Mouse (Mus musculus): ENCODE results near the gene Vopp1. TPM values are rescaled to one million over a fixed set of nuclear protein-coding genes. Genes with fewer than 3 reads are reported as not detected.

Vopp1 gene
- total and polyA plus RNA-seq, 2 experiments from 2014 or later: 182 to 269 TPM

GRCm38 (mm10) chr6:57742749-57743148, 82.2 kb downstream of the Vopp1 start:
- H3K4me3 ChIP-seq (ENCODE audit: low read depth, low read length): no peak overlapping the region
- ATAC-seq (ENCODE audit: low FRiP score): no peak
- no peak overlapping the region for H3K4me2 ChIP-seq (ENCODE audit: low read depth, low read length, poor library complexity, severe bottlenecking)
- H3K4me1 ChIP-seq (ENCODE audit: insufficient read depth, low read length): no peaks in the 10 kb centered on the region
- no peaks in the 10 kb centered on the region for H3K9me3 ChIP-seq (ENCODE audit: low read length)
- TF ChIP-seq CTCF (IDR thresholded peaks at IDR 0.05): no peak
- H3K9ac ChIP-seq (replicated peaks; ENCODE audit: low read length, poor library complexity, severe bottlenecking): no peak overlapping the region
- peaks cover 8% of the 10 kb centered on the region; the same call in 1 of the 2 replicates for H3K36me3 ChIP-seq (ENCODE audit: insufficient read depth, low read length)
- no peak for DNase-seq (ENCODE audit: low spot score)
- 97% methylated on average over 1 of the region's 1 CpGs for WGBS
- H3K27ac ChIP-seq (ENCODE audit: low read depth, low read length): no peak overlapping the region
- no peaks in the 10 kb centered on the region for H3K27me3 ChIP-seq (ENCODE audit: insufficient read depth, low read length)

GRCm38 (mm10) chr6:57721347-57721746, 103.6 kb downstream of the Vopp1 start:
- Histone ChIP-seq H3K27me3 (ENCODE audit: insufficient read depth, low read length) (no peaks in the 10 kb centered on the region), H3K9ac (replicated peaks; ENCODE audit: low read length, poor library complexity, severe bottlenecking) (no peak overlapping the region), H3K36me3 (ENCODE audit: insufficient read depth, low read length) (peaks cover 8% of the 10 kb centered on the region; the same call in 1 of the 2 replicates), H3K4me3 (ENCODE audit: low read depth, low read length) (no peak overlapping the region), H3K27ac (ENCODE audit: low read depth, low read length) (no peak overlapping the region), H3K4me2 (ENCODE audit: low read depth, low read length, poor library complexity, severe bottlenecking) (no peak overlapping the region), H3K4me1 (ENCODE audit: insufficient read depth, low read length) (no peaks in the 10 kb centered on the region), H3K9me3 (ENCODE audit: low read length) (no peaks in the 10 kb centered on the region)
- DNase-seq (ENCODE audit: low spot score): no peak
- 88% methylated on average over 1 of the region's 1 CpGs for WGBS
- no peak for TF ChIP-seq CTCF (IDR thresholded peaks at IDR 0.05)
- no peak for ATAC-seq (ENCODE audit: low FRiP score)

GRCm38 (mm10) chr6:57711726-57712125, 113.2 kb downstream of the Vopp1 start:
- Histone ChIP-seq H3K4me2 (ENCODE audit: low read depth, low read length, poor library complexity, severe bottlenecking) (no peak overlapping the region), H3K4me1 (ENCODE audit: insufficient read depth, low read length) (no peaks in the 10 kb centered on the region), H3K27me3 (ENCODE audit: insufficient read depth, low read length) (no peaks in the 10 kb centered on the region), H3K9me3 (ENCODE audit: low read length) (no peaks in the 10 kb centered on the region), H3K36me3 (ENCODE audit: insufficient read depth, low read length) (0 out of 2 replicates have a peak, but pooled peaks cover 3% of the 10 kb centered on the region), H3K27ac (ENCODE audit: low read depth, low read length) (no peak overlapping the region), H3K9ac (replicated peaks; ENCODE audit: low read length, poor library complexity, severe bottlenecking) (no peak overlapping the region), H3K4me3 (ENCODE audit: low read depth, low read length) (no peak overlapping the region)
- DNase-seq (ENCODE audit: low spot score) (no peak), ATAC-seq (ENCODE audit: low FRiP score) (no peak)
- no peak for TF ChIP-seq CTCF (IDR thresholded peaks at IDR 0.05)
- 39% methylated on average over 1 of the region's 1 CpGs for WGBS

- 81% methylated on average over 1 of the region's 1 CpGs for WGBS
- ATAC-seq (ENCODE audit: low FRiP score) (no peak), DNase-seq (ENCODE audit: low spot score) (no peak)
- H3K4me3 ChIP-seq (ENCODE audit: low read depth, low read length): no peak overlapping the region
- H3K36me3 ChIP-seq (ENCODE audit: insufficient read depth, low read length): no peaks in the 10 kb centered on the region
- H3K4me1 ChIP-seq (ENCODE audit: insufficient read depth, low read length): no peaks in the 10 kb centered on the region
- no peak overlapping the region for H3K9ac ChIP-seq (replicated peaks; ENCODE audit: low read length, poor library complexity, severe bottlenecking)
- TF ChIP-seq CTCF (IDR thresholded peaks at IDR 0.05): no peak
- no peaks in the 10 kb centered on the region for H3K27me3 ChIP-seq (ENCODE audit: insufficient read depth, low read length)
- no peaks in the 10 kb centered on the region for H3K9me3 ChIP-seq (ENCODE audit: low read length)
- no peak overlapping the region for H3K27ac ChIP-seq (ENCODE audit: low read depth, low read length)
- no peak overlapping the region for H3K4me2 ChIP-seq (ENCODE audit: low read depth, low read length, poor library complexity, severe bottlenecking)
These were observed 118.2 kb downstream of the Vopp1 start for GRCm38 (mm10) chr6:57706721-57707120.

GRCm38 (mm10) chr6:57703703-57704102, 121.3 kb downstream of the Vopp1 start:
- Histone ChIP-seq H3K9me3 (ENCODE audit: low read length) (no peaks in the 10 kb centered on the region), H3K9ac (replicated peaks; ENCODE audit: low read length, poor library complexity, severe bottlenecking) (peak overlapping the region; percentile 97), H3K27me3 (ENCODE audit: insufficient read depth, low read length) (no peaks in the 10 kb centered on the region), H3K4me3 (ENCODE audit: low read depth, low read length) (peak overlapping the region; percentile 80), H3K27ac (ENCODE audit: low read depth, low read length) (peak overlapping the region; percentile 100), H3K4me2 (ENCODE audit: low read depth, low read length, poor library complexity, severe bottlenecking) (peak overlapping the region; percentile 55), H3K4me1 (ENCODE audit: insufficient read depth, low read length) (no peaks in the 10 kb centered on the region), H3K36me3 (ENCODE audit: insufficient read depth, low read length) (no peaks in the 10 kb centered on the region)
- ATAC-seq (ENCODE audit: low FRiP score): peak; percentile 50
- peak; percentile 35 for DNase-seq (ENCODE audit: low spot score)
- 12% methylated on average over 2 of the region's 2 CpGs for WGBS
- TF ChIP-seq CTCF (IDR thresholded peaks at IDR 0.05): no peak

- peak overlapping the region; percentile 55 for H3K4me2 ChIP-seq (ENCODE audit: low read depth, low read length, poor library complexity, severe bottlenecking)
- no peaks in the 10 kb centered on the region for H3K27me3 ChIP-seq (ENCODE audit: insufficient read depth, low read length)
- H3K9me3 ChIP-seq (ENCODE audit: low read length): no peaks in the 10 kb centered on the region
- DNase-seq (ENCODE audit: low spot score) (peak; percentile 96), ATAC-seq (ENCODE audit: low FRiP score) (peak; percentile 98)
- peak overlapping the region; percentile 100 for H3K27ac ChIP-seq (ENCODE audit: low read depth, low read length)
- H3K9ac ChIP-seq (replicated peaks; ENCODE audit: low read length, poor library complexity, severe bottlenecking): peak overlapping the region; percentile 97
- TF ChIP-seq CTCF (IDR thresholded peaks at IDR 0.05): no peak
- H3K36me3 ChIP-seq (ENCODE audit: insufficient read depth, low read length): no peaks in the 10 kb centered on the region
- no peaks in the 10 kb centered on the region for H3K4me1 ChIP-seq (ENCODE audit: insufficient read depth, low read length)
- under 1% methylated on average over 58 of the region's 59 CpGs for WGBS
- H3K4me3 ChIP-seq (ENCODE audit: low read depth, low read length): peak overlapping the region; percentile 80
These were observed 122.0 kb downstream of the Vopp1 start for GRCm38 (mm10) chr6:57702743-57703499.

Data from midbrain, postnatal 0 days (tissue).